Mouse (Mus musculus) c-Kit-positive CD71-negative TER-119-negative erythroid progenitor cells, embryonic 14.5 days (primary cell): ENCODE results near the gene Vps13d.

Experiments used
- DNase-seq: peaks from one replicate; pipeline ENCODE4 v3.0.0-alpha.2; 2013; ENCODE audit warnings: low read depth

Gene Vps13d

DNA sequence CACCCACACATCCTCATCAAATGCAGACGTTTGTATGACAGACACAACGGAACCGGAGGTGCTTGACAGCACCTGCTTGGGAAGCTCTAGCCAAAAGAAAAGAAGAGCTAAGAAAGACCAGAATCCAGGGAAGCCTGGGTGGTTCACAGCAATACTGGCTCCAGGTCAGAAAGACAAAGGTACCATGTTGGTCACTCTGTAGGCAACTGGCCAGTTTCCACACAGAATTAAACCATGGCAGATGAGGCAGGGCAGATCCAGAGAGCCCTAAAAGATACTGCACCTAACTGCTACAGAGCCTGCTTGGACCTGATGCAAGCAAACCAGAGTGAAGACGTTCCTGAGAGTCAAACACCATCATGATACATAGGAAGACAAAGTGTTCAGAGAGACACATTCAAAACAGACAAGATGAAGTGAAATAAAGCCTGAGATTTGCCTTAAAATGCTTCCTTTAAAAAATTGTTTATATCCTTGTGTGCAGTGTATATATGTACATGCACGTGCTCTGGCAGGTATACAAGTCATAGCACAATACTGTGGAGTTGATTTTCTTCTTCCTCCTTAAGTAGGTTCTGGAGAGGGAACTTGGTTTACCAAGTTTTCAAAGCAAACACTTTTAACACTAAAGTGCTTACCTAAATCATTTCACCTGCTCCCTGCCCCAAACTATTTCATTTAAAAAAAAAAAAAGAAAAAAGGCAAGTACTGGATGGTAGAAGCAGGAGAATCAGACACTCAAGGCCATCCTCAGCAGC is 44.3 kb downstream of the Vps13d start:
- DNase-seq, result no peak

DNA sequence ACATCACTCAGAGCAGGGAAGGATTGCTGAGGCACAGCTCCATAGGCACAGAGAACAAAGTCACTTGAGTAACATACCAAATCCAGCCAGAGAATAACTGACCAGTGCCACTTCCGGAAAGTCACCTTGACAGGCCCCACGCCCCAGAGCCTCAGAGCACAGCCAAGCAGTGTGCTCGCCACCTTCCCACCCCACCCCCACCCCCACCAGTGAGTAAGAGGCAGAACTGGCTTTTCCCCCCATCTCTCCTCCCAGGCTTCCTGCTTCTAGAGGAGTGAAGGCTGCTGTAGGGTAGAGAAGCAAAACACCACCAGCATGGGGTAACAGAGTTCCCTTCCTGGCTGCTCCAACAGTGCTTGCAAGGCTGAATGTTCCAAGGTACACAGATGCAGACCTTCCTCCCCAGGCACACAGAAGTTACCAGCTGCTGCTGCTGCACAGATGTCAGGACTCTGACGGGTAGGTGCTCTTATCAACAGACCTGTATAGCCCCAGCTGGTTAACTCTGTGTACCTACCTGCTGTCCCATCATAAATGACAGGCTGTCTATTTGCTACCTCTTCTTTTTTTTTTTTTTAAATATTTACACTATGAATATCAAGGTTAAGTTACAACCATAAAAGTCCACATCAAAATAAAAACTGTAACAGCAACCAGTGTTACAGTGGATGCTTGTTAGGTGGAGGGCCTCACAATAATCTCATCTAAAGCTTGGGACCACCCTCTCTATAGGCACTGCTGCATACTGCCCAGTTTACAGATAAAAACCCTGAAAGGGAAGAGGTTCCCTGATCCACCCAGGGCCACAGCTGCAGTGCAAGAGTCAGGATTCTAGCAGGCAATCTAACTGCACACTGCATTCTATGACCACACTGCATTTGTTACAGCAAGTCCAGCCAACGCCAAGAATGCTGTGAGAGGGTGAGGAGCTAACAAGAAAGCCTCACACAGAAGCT is 47.5 kb downstream of the Vps13d start:
- no peak for DNase-seq

DNA sequence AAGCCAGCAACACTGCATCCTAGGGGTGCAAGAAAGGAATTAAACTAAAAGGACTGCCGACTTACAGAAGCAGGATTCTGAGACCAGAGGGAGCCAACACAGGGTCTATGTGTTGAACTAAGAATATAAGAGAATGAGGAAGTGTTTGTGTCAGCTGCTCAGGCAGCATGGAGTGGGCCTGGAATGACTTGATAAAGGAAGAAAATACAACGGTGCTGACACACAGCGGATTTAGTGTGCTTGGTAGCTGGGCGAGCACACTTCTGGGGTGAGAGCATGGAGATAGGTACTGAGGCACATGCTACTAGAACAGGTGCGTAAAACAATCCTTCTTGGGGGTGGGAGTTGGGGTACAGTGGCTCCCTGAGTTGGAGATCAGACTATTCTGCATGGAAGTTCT is 51.3 kb downstream of the Vps13d start:
- DNase-seq, result no peak

DNA sequence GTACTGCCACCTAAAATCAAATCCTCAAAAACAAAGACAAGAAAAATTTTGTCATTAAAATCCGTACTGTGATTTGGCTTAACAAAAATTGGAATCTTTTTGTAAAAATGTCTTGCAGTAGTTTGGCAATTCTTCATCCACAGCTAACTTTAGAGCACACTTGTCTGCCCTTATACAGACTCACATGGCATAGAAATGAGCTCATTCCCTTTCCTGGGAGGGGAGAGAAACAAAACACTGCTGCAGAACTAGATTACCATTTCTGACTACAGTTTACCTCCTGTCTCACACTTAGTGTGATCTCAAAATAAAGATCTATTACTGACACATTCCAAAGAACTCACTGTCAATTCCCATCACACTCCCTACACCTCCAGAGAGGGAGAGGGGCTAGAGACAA is 58.1 kb downstream of the Vps13d start:
- no peak for DNase-seq

DNA sequence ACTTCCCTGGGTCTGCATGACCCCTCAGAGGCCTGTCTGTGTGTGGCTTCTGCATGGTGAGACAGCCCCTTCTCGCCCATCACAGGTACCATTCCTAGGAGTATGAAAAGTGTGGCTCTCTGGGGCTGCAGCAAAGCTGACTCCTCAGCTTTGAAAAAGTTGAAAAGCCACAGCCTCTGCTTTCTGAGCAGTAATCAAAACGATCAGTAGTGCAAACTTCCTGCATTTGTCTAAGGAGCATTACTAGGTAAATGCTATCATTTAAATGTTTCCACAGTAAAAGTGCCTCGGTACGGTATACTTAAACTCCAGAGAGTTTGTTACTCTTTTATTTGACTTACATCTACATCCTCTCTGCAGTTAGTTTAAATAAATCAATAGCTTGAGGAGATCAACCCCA is 59.3 kb downstream of the Vps13d start:
- no peak for DNase-seq

DNA sequence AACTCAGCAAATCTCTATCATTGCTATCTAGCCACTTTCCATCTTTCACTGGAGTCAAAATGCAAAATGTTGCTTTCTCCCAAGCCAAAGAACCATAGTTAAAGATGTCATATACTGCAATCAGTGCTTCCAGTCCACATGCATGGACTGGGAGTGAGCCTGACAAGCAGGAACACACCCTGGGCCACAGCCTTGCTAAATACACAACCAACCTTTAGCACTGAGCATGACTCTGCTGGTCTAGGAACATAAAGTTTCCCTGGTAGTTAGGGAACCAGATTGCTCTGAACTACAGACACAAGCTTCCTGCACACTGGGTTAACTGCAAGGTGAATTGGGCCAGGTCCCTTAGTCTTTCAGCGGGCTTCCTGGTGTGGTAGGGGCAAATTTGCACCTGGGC is 64.0 kb downstream of the Vps13d start:
- DNase-seq, result no peak

DNA sequence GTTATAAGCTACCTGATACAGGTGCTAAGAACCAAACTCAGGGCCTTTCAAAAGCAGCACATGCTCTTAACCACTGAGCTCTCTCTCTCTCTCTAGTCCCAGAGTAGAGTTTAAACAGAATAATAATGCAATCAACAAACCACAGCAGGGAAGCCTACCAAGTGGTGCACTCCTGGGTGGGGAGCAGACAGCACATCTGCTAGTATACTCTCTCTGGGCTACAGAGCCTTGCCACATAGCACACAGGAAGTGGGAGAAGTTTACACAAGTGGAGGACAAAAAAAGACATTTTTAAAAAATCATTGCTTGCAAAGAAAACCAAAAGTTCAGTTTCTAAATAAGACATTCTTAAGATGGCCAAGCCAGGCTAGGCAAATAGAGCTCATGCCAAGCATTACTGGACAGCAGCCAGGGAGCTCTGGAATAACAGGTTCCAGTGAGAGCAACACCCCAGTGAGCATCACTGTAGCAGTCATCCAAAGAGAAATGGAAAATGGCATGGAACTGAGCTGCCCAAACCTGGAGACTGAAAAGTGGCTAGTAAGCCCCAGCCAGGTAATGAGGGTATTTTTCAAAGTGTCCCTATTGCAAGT is 64.8 kb downstream of the Vps13d start:
- DNase-seq, result no peak

DNA sequence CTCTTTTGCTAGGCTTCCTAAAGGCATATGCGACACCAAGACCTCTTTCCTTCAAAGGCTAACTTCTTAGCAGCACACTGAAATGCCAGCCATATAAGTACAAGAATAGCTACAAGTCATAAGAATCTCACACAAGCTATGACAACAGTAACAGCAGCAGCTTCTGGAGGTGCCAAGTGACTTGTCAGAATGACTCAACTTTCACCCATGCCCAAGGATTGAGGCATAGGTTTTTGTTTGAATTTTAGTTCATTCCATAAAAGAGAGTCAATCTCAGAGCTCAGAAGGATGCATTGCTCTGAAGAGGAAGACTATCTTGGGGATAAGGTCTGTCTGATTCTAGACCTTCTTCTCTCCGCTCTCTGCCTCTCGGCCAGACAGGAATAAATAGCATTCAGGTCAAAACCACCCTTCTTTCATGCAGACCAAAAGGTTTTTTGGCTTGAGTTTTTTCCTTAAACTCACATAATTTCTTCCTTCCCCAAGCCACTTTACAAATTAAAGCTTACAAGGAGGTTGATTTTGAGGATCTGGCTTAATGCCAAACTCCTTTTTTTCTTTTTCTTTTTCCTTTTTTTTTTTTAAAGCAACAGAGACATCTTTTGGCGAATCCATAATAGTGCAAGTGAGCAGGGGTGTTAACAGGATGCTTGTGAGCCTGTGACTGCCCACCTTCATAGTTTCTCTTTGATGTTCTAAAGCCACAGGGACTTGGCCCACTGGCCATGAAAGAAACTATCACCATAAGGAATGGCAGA is 69.2 kb downstream of the Vps13d start:
- DNase-seq, result no peak

DNA sequence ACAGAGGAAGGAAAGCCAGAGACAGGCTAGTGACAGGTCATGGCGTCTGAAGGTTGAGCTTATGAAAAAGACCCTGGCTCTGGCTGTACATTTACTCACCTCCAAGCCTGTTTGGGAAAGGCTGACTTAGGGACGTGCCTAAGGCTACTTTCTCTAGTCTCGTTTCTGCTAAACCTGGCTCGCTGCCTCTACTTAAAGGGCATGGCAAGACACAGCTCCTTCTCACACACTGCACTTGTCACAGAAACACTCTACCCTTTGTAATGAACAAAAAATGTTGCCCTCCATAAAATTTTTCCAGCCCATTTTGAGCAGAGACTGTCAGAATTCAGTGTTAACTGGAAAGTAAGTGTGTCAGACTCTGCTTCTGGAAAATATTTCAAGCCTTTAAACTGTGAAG is 70.4 kb downstream of the Vps13d start:
- no peak for DNase-seq

DNA sequence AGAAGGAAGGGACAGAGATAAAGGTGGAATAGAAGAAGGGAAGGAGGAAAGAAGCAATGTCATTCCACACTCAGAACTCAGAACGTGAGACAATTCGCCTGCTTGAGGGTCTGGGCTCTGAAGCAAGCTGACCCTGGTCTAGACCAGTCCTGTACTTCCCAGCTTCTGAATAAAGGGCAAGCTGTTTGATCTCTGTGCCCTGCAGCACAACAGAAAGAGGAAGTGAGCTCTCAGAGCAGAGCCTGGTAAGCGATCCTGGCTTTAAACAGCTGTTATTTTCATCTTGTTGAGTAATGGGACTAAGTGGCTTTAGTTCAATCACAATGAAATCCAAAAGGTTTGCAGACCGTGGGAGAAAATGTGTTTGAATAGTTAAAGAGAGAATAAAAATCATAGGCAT is 83.2 kb downstream of the Vps13d start:
- DNase-seq, result peak; percentile 16

DNA sequence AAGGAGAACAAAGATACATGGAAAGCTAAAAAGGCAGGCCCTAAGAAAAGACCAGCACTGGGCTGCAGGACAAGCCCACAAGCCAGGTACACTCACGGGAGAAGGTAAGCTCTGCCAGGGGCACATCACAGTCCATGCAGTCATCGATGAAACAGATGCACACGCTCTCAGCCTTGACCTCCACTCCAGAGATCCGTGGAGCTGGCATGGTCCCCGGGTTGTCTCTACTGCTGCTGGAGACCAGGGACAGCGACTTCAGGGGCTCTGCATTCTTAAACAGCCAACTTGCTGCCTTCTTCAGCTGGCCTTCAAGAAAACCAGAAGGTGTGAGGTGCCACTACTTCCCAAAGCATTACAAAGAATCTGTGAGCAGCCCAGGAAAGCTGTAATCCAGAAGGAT is 84.1 kb downstream of the Vps13d start:
- DNase-seq, result no peak

DNA sequence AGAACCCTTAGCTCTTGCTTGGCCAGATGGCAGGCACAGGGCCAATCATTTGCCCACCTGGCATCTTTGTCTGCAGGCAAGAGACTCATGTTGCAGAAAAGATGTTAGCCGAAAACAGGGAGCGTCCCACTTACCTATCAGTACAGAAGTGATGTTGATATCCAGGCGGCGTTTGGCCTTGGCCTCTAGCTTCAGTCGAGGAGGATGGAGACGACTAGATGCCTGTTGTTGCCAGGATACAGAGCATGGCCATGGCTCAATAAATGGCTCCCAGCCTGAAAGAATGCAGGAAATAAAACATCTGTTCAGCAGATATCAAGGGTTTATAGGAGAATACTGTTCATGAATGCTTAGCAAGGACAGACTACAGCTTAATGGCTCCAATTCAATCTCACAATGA is 88.0 kb downstream of the Vps13d start:
- no peak for DNase-seq

DNA sequence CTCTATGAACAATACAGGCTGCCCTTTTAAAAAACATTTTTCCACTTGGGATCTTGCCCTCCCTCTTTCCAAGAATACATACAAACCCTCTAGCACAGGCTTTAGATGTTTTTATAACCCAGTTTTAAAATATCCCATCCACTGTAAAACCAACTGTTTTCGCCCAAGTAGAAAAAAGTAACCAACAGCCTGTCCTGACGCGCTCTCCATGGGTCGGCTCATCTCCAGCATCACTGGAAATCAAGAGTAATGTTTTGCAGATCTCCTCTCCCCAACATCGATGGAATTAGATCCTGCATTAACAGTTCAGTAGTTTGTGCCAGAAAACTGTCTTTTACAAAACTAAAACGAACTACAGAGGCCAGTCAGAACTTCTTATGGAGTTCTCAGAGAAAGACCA is 89.5 kb downstream of the Vps13d start:
- no peak for DNase-seq

DNA sequence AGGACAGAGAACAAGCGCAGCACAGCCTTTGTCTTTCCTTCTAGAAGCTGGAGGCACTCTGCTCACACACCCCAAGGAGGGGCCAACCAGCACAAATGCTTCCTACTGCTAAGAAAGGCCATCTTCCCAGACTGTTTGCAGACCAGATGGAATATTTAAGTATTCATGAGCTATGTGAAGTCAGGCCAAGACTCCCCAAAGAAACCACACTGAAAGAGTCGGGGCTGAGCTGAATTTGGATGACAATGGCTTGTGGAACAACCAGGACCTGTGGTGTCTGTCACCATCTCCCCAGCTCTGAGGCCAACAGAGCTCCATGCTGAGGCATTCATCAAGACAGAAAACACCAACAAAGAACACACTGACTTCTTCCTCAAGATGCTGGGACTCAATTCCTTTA is 89.9 kb downstream of the Vps13d start:
- no peak for DNase-seq

DNA sequence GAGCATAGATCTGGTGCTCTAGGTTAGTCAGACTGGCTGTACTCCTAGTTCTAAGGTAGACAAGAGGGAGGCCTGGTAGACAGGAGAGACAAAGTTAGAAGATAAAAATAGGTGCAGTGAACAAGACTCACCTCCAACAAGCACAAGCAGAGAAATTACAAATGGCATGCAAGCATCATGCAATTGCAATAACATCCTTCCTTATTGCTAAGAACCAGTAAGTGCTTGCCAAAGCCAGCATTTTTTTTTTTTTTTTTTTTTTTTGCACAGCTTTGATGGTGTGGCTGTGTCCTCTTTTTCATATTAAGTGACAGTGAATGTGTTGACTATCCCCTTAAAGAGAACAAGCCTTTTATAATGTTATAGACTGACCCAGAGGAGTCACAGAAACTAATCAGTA is 91.2 kb downstream of the Vps13d start:
- no peak for DNase-seq

DNA sequence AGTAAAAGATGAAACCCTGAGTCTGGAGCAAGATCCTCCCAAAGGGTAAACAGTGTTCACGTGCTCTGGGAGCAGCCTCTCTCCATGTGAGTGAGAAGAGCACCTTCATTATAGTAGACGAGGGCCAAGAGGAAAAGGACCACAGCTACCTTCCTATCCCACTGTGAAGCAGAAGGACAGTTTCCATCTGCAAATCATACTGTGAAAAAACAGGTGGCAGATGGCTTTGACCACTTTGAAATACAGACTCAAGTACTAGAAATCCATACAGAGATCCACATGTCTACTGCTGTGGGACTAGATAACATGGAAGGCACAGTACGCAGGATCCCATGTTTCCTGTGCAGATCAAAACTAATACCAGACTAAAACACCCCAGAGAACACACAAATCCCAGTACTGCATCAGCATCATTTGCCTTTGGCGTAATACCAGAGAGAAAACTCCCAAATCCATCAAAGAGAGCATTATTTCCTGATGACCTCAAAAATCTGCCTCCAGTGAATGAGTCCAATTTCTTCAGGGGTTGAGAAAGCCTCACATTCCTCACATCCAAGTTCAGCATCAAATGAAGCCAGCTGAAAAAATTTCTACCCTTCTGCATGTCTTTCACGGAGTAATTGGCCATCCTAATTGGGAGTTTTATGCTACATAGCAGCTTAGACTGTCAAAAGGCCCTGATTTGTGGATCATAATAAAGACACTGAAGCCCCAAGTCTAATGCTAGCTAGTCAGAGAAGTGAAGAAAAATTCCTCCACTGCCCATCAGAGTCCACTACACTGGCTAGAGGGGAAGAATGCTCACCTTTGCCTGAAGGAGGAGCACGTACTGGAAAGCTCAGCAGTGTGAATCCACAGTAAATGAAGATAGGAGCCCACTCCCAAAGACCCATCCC is 92.7 kb downstream of the Vps13d start:
- DNase-seq, result no peak

DNA sequence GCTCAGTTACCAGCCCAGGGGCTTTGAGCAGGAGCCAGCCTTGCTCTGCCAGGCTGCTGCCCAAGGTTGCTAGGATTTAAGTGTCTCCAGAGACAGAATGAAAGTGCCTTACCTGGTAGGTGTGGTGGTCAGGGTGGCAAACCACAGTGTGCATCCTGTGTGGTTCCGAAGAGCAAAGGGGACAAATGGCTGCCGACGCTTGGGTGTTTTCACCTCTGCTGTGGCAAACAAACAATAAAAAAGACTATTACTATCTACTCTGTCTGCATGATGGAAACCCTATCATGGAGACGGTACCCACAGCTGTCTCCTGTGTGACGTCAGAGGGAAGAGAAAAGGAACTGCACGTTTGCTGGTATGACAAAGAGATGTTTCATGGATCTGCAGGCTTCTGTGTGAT is 95.0 kb downstream of the Vps13d start:
- no peak for DNase-seq

DNA sequence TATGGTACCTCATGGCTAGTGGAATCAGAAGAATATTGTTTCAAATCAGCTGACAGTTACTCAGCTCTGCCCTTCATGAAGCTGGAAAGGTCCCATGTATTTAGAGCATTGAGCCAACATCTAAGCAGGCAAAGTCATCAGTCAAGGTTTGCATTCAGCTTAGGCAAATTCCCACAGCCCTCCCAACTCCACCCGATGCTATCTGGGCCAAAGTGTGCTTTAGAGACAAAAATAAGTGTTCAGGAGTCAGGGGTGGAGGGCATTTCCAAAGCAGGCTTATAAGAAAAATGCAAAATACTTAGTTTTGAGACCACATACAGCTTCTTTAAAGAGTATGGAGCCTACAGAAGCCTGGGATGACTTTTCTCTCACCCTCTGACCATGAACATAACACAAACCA is 95.5 kb downstream of the Vps13d start:
- DNase-seq, result no peak

DNA sequence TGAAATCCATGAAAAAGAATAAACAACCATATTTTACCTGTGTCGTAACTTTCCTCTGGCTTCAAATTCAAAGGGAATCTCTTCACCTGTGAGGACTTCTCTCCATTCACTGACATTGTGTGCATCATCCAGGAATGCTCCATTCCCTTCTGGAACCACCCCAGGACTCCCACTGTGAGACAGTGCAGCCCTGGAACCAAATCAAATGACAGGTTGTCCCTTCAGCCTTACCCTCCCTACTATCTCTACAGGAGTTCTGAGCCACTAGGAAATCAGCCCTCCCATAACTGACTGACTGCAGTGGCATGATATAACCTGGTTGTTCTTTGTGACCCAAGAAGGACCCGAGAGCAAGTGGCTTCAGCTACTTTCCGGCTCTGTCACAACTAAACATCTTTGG is 96.8 kb downstream of the Vps13d start:
- no peak for DNase-seq

DNA sequence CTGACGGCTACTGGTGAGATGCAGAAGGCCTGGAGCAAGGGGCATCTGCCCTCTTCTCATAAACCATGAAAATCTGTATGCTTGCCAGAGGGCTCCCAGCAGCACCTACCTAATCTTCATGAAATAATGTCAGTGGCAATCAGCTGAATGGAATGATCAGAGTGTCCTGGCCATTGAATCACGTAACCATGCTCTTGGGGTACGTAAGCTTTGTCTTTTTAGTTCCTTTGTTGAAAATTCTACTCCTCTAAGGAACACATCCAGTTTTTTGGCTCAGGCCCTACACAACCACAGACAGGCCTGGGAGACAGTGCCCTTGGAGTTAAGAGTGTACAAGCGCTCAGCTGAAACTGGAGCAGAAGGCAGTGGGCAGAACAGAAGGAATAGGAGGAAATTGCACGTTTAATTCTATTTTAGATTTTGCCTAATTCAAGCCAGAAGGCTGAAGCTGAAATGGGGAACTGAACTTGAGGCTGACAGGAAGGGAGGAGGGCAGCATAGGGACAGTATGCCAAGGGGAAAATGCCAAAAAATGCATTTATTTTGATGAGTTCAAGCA is 98.2 kb downstream of the Vps13d start:
- DNase-seq, result no peak

DNA sequence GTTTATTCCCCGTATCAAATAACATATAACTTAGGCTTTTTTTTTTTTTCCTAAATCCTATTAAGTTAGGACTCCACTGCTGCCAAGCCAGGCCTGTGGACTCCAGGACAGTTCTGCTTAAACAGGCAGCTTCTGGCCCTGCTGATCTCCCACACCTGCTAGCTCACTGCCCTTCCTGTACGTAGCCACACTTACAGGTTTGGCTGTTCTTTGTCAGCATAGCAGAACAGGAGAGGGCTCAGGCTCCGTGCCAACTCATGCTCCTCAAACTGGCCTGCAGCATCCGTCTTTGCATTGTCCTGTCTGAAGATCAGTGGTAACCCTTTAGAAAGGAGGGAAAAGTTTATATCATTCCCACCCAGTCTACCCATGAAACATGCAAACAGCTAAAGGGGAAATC is 108.3 kb downstream of the Vps13d start:
- DNase-seq, result no peak
